8 mouse cellular contexts compared by ENCODE assay signal in the genomic region with DNA sequence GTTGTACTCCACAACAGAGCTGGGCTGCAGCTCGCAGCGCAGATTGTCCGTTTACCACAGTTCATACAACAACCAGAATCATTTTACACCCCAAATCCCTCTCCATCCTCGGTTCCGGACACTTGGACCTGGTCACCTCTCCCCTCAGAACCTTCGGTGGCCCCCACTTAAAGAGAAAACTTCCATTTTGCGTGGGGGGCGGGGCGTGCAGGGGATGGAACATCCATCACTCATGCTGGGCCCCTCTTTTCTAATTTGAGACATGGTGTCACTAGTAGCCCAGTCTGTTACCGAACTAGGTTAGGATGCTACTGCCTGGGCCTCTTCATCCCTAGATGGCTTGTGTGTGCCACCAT. TPM values are rescaled to one million over a fixed set of nuclear protein-coding genes. Genes with fewer than 3 reads are reported as not detected.
DNase-seq lines count a peak whose midpoint lies in the region; ATAC-seq and TF ChIP-seq lines count a peak whose summit lies in the region.

No protein-coding gene starts in this region.

- ATAC-seq in kidney, postnatal 0 days (replicated peaks; ENCODE audit: low FRiP score, low read depth), result no peak
- peak; percentile 5 for ATAC-seq in forebrain, embryonic 13.5 days
- peak; percentile 8; the same call in 1 of the 2 replicates for ATAC-seq in limb, embryonic 13.5 days (ENCODE audit: low FRiP score, low read depth)
- ATAC-seq in neural tube, embryonic 15.5 days (ENCODE audit: low FRiP score), result peak; percentile 16

- H3K9me3 ChIP-seq in kidney, postnatal 0 days (replicated peaks; ENCODE audit: low read length), result no peaks in the 10 kb centered on the region
- no peaks in the 10 kb centered on the region for H3K9me3 ChIP-seq in forebrain, embryonic 13.5 days (replicated peaks)
- no peaks in the 10 kb centered on the region for H3K9me3 ChIP-seq in limb, embryonic 13.5 days
- no peaks in the 10 kb centered on the region for H3K9me3 ChIP-seq in neural tube, embryonic 15.5 days (replicated peaks)

- peak overlapping the region; percentile 27 for H3K4me3 ChIP-seq in kidney, postnatal 0 days (replicated peaks; ENCODE audit: low read depth, low read length)
- H3K4me3 ChIP-seq in bone marrow, adult 2 months (replicated peaks; ENCODE audit: control insufficient read depth, low read depth, low read length), result peak overlapping the region; percentile 63
- peak overlapping the region; percentile 39 for H3K4me3 ChIP-seq in forebrain, embryonic 13.5 days
- peak overlapping the region; percentile 49 for H3K4me3 ChIP-seq in limb, embryonic 13.5 days
- H3K4me3 ChIP-seq in neural tube, embryonic 15.5 days (replicated peaks), result peak overlapping the region; percentile 45

- TF ChIP-seq CTCF in kidney, postnatal 0 days (IDR thresholded peaks at IDR 0.05; ENCODE audit: low read depth), result no peak
- TF ChIP-seq CTCF in bone marrow, adult 2 months (IDR thresholded peaks at IDR 0.05; ENCODE audit: control insufficient read depth, insufficient read depth, low read length), result no peak

- H3K9ac ChIP-seq in kidney, postnatal 0 days (ENCODE audit: low read depth, low read length), result peak overlapping the region; percentile 60
- peak overlapping the region; percentile 67 for H3K9ac ChIP-seq in forebrain, embryonic 13.5 days
- peak overlapping the region; percentile 75 for H3K9ac ChIP-seq in limb, embryonic 13.5 days
- peak overlapping the region; percentile 52 for H3K9ac ChIP-seq in neural tube, embryonic 15.5 days (replicated peaks)

- H3K27ac ChIP-seq in kidney, postnatal 0 days, result peak overlapping the region; percentile 78
- peak overlapping the region; percentile 69 for H3K27ac ChIP-seq in bone marrow, adult 2 months (ENCODE audit: control insufficient read depth, insufficient read depth, low read depth, low read length, poor library complexity)
- peak overlapping the region; percentile 91 for H3K27ac ChIP-seq in forebrain, embryonic 13.5 days
- peak overlapping the region; percentile 93 for H3K27ac ChIP-seq in limb, embryonic 13.5 days
- H3K27ac ChIP-seq in neural tube, embryonic 15.5 days (replicated peaks), result peak overlapping the region; percentile 96

- WGBS in kidney, postnatal 0 days, result 18% methylated on average over 10 of the region's 10 CpGs
- WGBS in bone marrow, adult 2 months, result 20% methylated on average over 10 of the region's 10 CpGs
- WGBS in forebrain, embryonic 13.5 days, result 20% methylated on average over 10 of the region's 10 CpGs
- 19% methylated on average over 10 of the region's 10 CpGs for WGBS in limb, embryonic 13.5 days
- 15% methylated on average over 10 of the region's 10 CpGs for WGBS in neural tube, embryonic 15.5 days

- DNase-seq in kidney, postnatal 0 days (ENCODE audit: low spot score), result no peak
- DNase-seq in kidney, adult 18-20 months, result no peak
- DNase-seq in frontal cortex, postnatal 10 days (ENCODE audit: low spot score in 2 of 2), result no peak
- DNase-seq in urinary bladder, adult 18-20 months (ENCODE audit: low spot score in 2 of 2), result no peak

- TF ChIP-seq POLR2A in bone marrow, adult 2 months (IDR thresholded peaks at IDR 0.05; ENCODE audit: borderline replicate concordance, control insufficient read depth, low read depth, low read length), result no peak

- H3K4me1 ChIP-seq in kidney, postnatal 0 days (replicated peaks; ENCODE audit: insufficient read depth, low read length), result no peaks in the 10 kb centered on the region
- H3K4me1 ChIP-seq in bone marrow, adult 2 months (ENCODE audit: control insufficient read depth, insufficient read depth, low read length), result no peaks in the 10 kb centered on the region; the same call in 1 of the 2 replicates
- peaks cover 4% of the 10 kb centered on the region; the same call in 1 of the 2 replicates for H3K4me1 ChIP-seq in forebrain, embryonic 13.5 days
- H3K4me1 ChIP-seq in limb, embryonic 13.5 days, result peaks cover 7% of the 10 kb centered on the region
- peaks cover 18% of the 10 kb centered on the region for H3K4me1 ChIP-seq in neural tube, embryonic 15.5 days

- H3K27me3 ChIP-seq in kidney, postnatal 0 days (ENCODE audit: insufficient read depth, low read length), result no peaks in the 10 kb centered on the region
- H3K27me3 ChIP-seq in forebrain, embryonic 13.5 days, result no peaks in the 10 kb centered on the region
- 0 out of 2 replicates have a peak, but pooled peaks cover 7% of the 10 kb centered on the region for H3K27me3 ChIP-seq in limb, embryonic 13.5 days
- H3K27me3 ChIP-seq in neural tube, embryonic 15.5 days (replicated peaks), result no peaks in the 10 kb centered on the region

- no peaks in the 10 kb centered on the region for H3K36me3 ChIP-seq in kidney, postnatal 0 days (ENCODE audit: insufficient read depth, low read length)
- H3K36me3 ChIP-seq in forebrain, embryonic 13.5 days (ENCODE audit: poor library complexity, severe bottlenecking), result no peaks in the 10 kb centered on the region
- no peaks in the 10 kb centered on the region for H3K36me3 ChIP-seq in limb, embryonic 13.5 days
- H3K36me3 ChIP-seq in neural tube, embryonic 15.5 days, result no peaks in the 10 kb centered on the region

- H3K4me2 ChIP-seq in kidney, postnatal 0 days (ENCODE audit: low read length), result peak overlapping the region; percentile 57
- peak overlapping the region; percentile 62 for H3K4me2 ChIP-seq in forebrain, embryonic 13.5 days
- H3K4me2 ChIP-seq in limb, embryonic 13.5 days (replicated peaks), result peak overlapping the region; percentile 72
- peak overlapping the region; percentile 67 for H3K4me2 ChIP-seq in neural tube, embryonic 15.5 days

RNA-seq across cellular contexts. Expression of gene Angptl6, which starts 0.8 kb away (rescaled TPM):
- polyA plus RNA-seq in kidney, postnatal 0 days (2015; fragmentation: Nextera tagmentation; extraction: Ambion mirVana), result 2.5 and 2.6 TPM in 2 replicates
- 1.6 TPM in 1 of 2 replicates, not detected in the other for polyA plus RNA-seq in bone marrow, adult 2 months (2011; ENCODE audit: insufficient read depth, insufficient read length, low replicate concordance, missing spikeins)
- 8.5 and 11.1 TPM in 2 replicates for polyA plus RNA-seq in forebrain, embryonic 13.5 days (2015; fragmentation: Nextera tagmentation; extraction: Ambion mirVana)
- 2.9 and 3.3 TPM in 2 replicates for polyA plus RNA-seq in limb, embryonic 13.5 days (2015; fragmentation: Nextera tagmentation; extraction: Ambion mirVana)
- 11.8 and 13.8 TPM in 2 replicates for polyA plus RNA-seq in neural tube, embryonic 15.5 days (2015; fragmentation: Nextera tagmentation; extraction: Ambion mirVana)

RNA-seq across cellular contexts. Expression of gene Ppan, which starts 9.3 kb away (rescaled TPM):
- 56.3 and 57.9 TPM in 2 replicates for polyA plus RNA-seq in kidney, postnatal 0 days (2015; fragmentation: Nextera tagmentation; extraction: Ambion mirVana)
- polyA plus RNA-seq in bone marrow, adult 2 months (2011; ENCODE audit: insufficient read depth, insufficient read length, low replicate concordance, missing spikeins), result 41.9 and 69.7 TPM in 2 replicates
- 57.7 and 65.2 TPM in 2 replicates for polyA plus RNA-seq in forebrain, embryonic 13.5 days (2015; fragmentation: Nextera tagmentation; extraction: Ambion mirVana)
- 85.9 and 91.3 TPM in 2 replicates for polyA plus RNA-seq in limb, embryonic 13.5 days (2015; fragmentation: Nextera tagmentation; extraction: Ambion mirVana)
- 49.7 and 57.3 TPM in 2 replicates for polyA plus RNA-seq in neural tube, embryonic 15.5 days (2015; fragmentation: Nextera tagmentation; extraction: Ambion mirVana)

RNA-seq across cellular contexts. Expression of gene A230050P20Rik, which starts 10.2 kb away (rescaled TPM):
- 7.6 and 11.5 TPM in 2 replicates for polyA plus RNA-seq in kidney, postnatal 0 days (2015; fragmentation: Nextera tagmentation; extraction: Ambion mirVana)
- 13.1 and 28.5 TPM in 2 replicates for polyA plus RNA-seq in bone marrow, adult 2 months (2011; ENCODE audit: insufficient read depth, insufficient read length, low replicate concordance, missing spikeins)
- polyA plus RNA-seq in forebrain, embryonic 13.5 days (2015; fragmentation: Nextera tagmentation; extraction: Ambion mirVana), result 1.1 and 1.2 TPM in 2 replicates
- 4.6 and 5.6 TPM in 2 replicates for polyA plus RNA-seq in limb, embryonic 13.5 days (2015; fragmentation: Nextera tagmentation; extraction: Ambion mirVana)
- polyA plus RNA-seq in neural tube, embryonic 15.5 days (2015; fragmentation: Nextera tagmentation; extraction: Ambion mirVana), result 17.0 and 23.2 TPM in 2 replicates

RNA-seq across cellular contexts. Expression of gene Eif3g, which starts 19.7 kb away (rescaled TPM):
- 234 and 243 TPM in 2 replicates for polyA plus RNA-seq in kidney, postnatal 0 days (2015; fragmentation: Nextera tagmentation; extraction: Ambion mirVana)
- 62.7 and 99.1 TPM in 2 replicates for polyA plus RNA-seq in bone marrow, adult 2 months (2011; ENCODE audit: insufficient read depth, insufficient read length, low replicate concordance, missing spikeins)
- polyA plus RNA-seq in forebrain, embryonic 13.5 days (2015; fragmentation: Nextera tagmentation; extraction: Ambion mirVana), result 327 and 332 TPM in 2 replicates
- 329 and 337 TPM in 2 replicates for polyA plus RNA-seq in limb, embryonic 13.5 days (2015; fragmentation: Nextera tagmentation; extraction: Ambion mirVana)
- 260 and 274 TPM in 2 replicates for polyA plus RNA-seq in neural tube, embryonic 15.5 days (2015; fragmentation: Nextera tagmentation; extraction: Ambion mirVana)
